Mouse (Mus musculus) lung, adult 2 months (tissue): ENCODE measurements around the gene Gon7. TPM values are rescaled to one million over a fixed set of nuclear protein-coding genes. Genes with fewer than 3 reads are reported as not detected.
A peak's percentile ranks its signal among the peaks of the same experiment; 100 is the strongest.

Experiments used
- DNase-seq: peaks from one replicate; pipeline ENCODE4 v3.0.0; 2022
- H3K4me1 ChIP-seq: fragments of 200-500 bp; 2 replicates; pipeline ENCODE4 v1.6.1; 2011; ENCODE audit warnings: low read length; ENCODE audit not compliant: control insufficient read depth, insufficient read depth
- H3K4me3 ChIP-seq: fragments of 200-500 bp; replicated peaks from 2 replicates; pipeline ENCODE3; 2011; ENCODE audit warnings: low read depth, mild to moderate bottlenecking, control low read depth, low read length; ENCODE audit errors: extremely low read depth
- CTCF ChIP-seq: fragments of 200-500 bp; IDR thresholded peaks from 2 replicates; pipeline ENCODE4 v1.5.1; 2011; ENCODE audit warnings: mild to moderate bottlenecking, low read length, control low read depth; ENCODE audit not compliant: insufficient read depth
- POLR2A ChIP-seq: fragments of 200-500 bp; IDR thresholded peaks from 2 replicates; pipeline ENCODE4 v1.6.1; 2011; ENCODE audit warnings: low read depth, mild to moderate bottlenecking, control low read depth, low read length, borderline replicate concordance; ENCODE audit errors: extremely low read depth
- WGBS: fragments of 180-500 bp; shearing (Covaris S2); methylation state at CpG from one replicate; pipeline ENCODE4 v1.1.7; 2018; 5-methylcytosine and 5-hydroxymethylcytosine counted together
- polyA plus RNA-seq: library from polyadenylated mRNA; depleted of rRNA; stranded (reverse); fragments of >200 nt; gene quantifications from 2 replicates; pipeline ENCODE4 v1.2.3, GENCODE M21; 2012

Gene Gon7
- polyA plus RNA-seq, 1 experiment: 13.3 TPM

DNA sequence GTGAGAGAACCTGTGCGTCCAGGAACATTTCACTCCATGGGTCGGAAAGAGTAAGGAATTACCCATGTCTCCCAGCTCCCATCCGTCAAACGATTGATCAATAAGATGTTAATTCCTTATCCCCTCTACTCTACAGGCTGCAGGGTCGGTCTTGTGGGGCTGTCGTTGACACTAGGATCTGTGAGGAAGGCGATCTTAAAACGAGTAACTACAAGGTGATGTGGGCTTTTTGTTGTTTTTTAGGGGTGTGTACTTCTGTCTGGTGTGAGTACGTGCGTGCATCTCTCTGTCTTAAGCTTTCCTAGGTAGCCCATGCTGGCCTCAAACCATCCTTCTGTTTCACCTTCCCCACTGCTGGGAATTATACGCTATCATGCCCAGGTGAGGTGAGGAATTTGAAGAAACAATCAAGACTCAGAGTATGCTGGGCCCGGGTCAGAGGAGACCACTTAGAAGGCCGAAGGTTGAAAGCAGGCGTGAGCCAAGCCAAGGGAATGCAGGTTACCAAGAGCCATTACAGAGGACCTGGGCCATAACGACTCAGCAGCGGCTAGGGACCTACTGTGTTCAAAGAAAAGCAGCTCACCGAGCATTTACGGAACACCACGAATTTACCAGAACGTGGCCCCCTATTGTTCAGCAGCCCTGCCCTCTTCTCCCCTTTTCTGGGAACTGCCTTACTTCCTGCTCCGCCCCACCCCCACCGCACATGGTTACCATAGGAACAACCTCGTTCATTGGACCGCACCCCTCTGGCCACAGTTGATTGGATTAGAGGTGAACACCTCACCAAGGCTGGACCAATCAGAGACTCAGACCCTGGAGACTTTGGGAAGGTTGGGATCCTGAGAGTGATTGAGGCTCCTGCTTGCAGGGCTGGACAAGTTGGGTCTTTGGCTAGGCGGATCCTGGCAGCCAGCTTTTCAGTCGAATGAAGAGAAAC, 27.5 kb downstream of the Gon7 start:
- Histone ChIP-seq H3K4me1 (0 out of 2 replicates have a peak, but pooled peaks cover 2% of the 10 kb centered on the region), H3K4me3 (peak overlapping the region; percentile 30)
- no peak for TF ChIP-seq CTCF
- TF ChIP-seq POLR2A: 0 out of 2 replicates have a peak, but pooled peaks have one; percentile 4
- peak; percentile 56 for DNase-seq
- WGBS: 38% methylated on average over 26 of the region's 26 CpGs

DNA sequence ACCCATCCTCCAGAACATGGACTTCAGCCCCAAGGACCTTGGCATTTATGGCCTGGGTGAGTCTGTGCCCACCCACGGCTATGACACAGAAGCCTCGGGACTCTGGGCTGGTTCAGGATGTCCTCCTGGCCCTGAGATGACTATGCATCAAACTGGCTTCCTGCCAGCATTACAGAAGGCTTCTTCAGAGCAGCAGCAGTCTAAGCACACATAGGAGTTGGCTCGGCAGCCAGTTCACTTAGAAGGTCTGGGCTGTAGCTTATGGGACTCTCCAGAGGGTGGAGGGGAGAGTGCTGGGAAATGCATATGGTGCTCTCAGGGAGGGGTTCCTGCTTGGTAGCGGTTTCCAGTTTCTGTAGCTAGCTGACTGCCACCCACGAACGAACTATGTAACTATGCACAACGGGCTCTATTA, 31.8 kb downstream of the Gon7 start:
- no peak for DNase-seq
- H3K4me3 ChIP-seq: no peak overlapping the region
- 0 out of 2 replicates have a peak, but pooled peaks cover 2% of the 10 kb centered on the region for H3K4me1 ChIP-seq
- 58% methylated on average over 7 of the region's 7 CpGs for WGBS
- TF ChIP-seq POLR2A (no peak), CTCF (no peak)

DNA sequence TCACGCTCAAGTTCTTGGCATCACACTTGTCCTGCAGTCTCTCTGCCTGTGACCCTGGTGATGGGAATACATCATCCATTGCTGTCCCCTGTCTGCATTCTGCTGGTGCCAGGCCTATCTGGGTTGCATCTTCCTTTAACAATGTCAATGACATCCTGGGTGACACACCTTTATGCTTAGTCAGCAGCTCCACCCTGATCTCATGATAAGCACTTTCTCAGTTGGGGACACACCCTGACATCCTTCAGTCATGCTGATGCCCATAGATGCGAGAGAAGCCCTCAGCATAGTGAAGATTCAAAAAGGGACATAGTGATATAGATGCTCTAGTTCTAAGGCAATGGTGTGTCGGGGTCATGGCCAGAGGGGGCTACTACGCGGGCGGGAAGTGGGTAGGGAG, 32.5 kb downstream of the Gon7 start:
- no peak for DNase-seq
- WGBS: 84% methylated on average over 6 of the region's 6 CpGs
- TF ChIP-seq CTCF (no peak), POLR2A (no peak)
- H3K4me3 ChIP-seq: no peak overlapping the region
- 0 out of 2 replicates have a peak, but pooled peaks cover under 1% of the 10 kb centered on the region for H3K4me1 ChIP-seq

- 63% methylated on average over 6 of the region's 6 CpGs for WGBS
- Histone ChIP-seq H3K4me1 (no peaks in the 10 kb centered on the region), H3K4me3 (no peak overlapping the region)
- no peak for DNase-seq
- TF ChIP-seq POLR2A: no peak
- TF ChIP-seq CTCF: no peak
Measured at GRCm38 (mm10) chr12:102723861-102724260, 33.7 kb downstream of the Gon7 start.

- Histone ChIP-seq H3K4me1 (no peaks in the 10 kb centered on the region), H3K4me3 (no peak overlapping the region)
- 70% methylated on average over 8 of the region's 8 CpGs for WGBS
- no peak for TF ChIP-seq CTCF
- TF ChIP-seq POLR2A: no peak
- DNase-seq: no peak
Measured at GRCm38 (mm10) chr12:102722966-102723365, 34.6 kb downstream of the Gon7 start.

DNA sequence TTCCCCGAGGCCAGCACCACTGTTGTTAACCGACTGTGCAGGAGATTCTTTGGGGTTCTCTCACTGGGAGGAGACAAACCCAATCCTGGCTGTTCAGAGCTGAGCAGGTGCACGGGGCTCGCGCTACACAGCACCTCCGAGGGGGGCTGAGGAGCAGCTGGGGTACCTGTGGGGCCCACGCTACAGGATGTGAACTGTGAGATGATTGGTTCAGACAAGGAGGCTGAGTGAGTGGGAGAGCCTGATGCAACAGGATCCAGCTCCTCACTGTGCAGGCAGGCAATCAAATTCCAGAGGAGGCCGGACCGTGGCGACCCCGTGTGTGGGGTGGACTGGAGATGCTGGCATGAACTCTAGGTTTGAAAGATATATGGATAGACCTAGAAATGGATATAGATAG, 35.2 kb downstream of the Gon7 start:
- no peak for DNase-seq
- H3K4me1 ChIP-seq: no peaks in the 10 kb centered on the region
- no peak overlapping the region for H3K4me3 ChIP-seq
- 62% methylated on average over 11 of the region's 11 CpGs for WGBS
- no peak for TF ChIP-seq CTCF
- no peak for TF ChIP-seq POLR2A

DNA sequence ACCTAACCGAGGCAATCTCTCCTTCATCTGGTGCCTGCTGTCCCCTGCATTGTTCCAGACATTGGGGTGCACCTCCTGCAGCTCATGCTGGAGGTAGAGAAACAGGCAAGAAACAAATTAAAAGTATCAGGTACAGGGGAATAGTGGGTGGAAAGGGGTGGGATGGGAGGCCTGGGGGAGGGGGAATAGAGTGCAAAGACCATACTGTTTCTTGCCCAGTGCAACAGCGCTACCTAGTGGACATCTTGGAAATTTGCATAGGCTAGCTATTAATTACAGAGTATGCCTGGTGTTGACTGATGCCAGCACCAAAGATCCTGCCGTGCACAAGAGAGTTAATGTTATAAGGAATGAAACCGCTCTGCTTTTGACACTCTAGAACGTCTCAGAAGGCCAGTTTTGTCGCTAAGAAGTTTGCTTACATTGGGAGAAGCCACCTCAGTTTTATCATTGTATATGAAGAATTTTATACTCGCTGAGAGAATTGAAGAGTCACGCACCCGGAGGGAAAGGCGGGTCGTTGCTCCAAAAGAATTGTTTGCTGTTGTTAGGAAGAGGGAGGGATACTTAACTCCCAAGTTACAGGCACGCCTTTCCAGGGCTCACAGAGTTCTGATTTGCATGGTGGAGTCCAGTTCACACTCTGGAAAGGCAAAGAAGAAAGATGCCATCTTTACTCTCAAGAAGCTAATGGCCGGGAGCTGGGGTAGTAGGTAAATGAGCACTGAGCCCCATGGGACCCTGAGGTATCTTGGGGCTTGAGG, 37.9 kb downstream of the Gon7 start:
- DNase-seq: no peak
- Histone ChIP-seq H3K4me3 (no peak overlapping the region), H3K4me1 (no peaks in the 10 kb centered on the region)
- TF ChIP-seq POLR2A (no peak), CTCF (peak; percentile 64)
- WGBS: 24% methylated on average over 13 of the region's 13 CpGs

DNA sequence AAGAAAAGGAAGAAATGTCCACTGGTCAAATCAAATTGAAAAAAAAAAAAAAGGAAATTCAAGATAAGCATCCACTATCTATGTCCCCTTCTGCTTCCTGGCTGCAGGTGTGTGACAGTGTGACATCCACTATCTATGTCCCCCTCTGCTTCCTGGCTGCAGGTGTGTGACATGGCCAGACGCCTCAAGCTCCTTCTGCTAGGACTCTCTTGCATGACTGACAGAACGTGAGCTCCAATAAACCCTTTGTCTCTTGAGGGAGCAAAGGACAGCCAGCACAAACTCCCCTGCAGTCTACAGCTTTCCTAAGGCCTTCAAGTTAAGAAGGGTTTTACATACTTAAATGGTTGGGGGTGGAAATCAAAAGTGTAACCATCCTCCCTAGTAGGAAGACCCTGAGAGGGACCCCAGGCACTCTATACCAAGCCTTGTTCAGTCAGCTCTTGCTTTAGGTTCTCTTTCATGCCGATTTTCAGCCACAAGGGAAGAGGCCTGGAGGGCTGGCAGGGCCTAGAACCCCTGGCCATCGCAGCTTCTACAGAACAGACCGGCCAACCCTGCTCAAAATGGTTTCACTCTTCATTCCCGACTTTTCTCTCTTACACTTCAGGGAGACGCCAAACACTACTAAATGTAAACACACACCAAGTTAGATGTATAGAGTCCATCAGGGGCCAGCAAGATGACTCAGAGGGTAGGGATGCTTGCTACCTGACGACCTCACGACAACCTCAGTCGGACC, 42.8 kb downstream of the Gon7 start:
- no peak for DNase-seq
- H3K4me3 ChIP-seq: no peak overlapping the region
- WGBS: 81% methylated on average over 10 of the region's 10 CpGs
- TF ChIP-seq CTCF (no peak), POLR2A (no peak)
- no peaks in the 10 kb centered on the region for H3K4me1 ChIP-seq

- WGBS: 79% methylated on average over 2 of the region's 2 CpGs
- Histone ChIP-seq H3K4me3 (no peak overlapping the region), H3K4me1 (no peaks in the 10 kb centered on the region)
- DNase-seq: no peak
- TF ChIP-seq POLR2A (no peak), CTCF (no peak)
Measured at GRCm38 (mm10) chr12:102714116-102714515, 43.5 kb downstream of the Gon7 start.
